Mouse (Mus musculus) fibroblast of lung, adult 2 months (primary cell): ENCODE measurements around the gene Cdk19.

Source experiments
- DNase-seq: peaks from one replicate; pipeline ENCODE4 v3.0.0-alpha.2; 2011; ENCODE audit warnings: low read depth

Gene Cdk19

DNA sequence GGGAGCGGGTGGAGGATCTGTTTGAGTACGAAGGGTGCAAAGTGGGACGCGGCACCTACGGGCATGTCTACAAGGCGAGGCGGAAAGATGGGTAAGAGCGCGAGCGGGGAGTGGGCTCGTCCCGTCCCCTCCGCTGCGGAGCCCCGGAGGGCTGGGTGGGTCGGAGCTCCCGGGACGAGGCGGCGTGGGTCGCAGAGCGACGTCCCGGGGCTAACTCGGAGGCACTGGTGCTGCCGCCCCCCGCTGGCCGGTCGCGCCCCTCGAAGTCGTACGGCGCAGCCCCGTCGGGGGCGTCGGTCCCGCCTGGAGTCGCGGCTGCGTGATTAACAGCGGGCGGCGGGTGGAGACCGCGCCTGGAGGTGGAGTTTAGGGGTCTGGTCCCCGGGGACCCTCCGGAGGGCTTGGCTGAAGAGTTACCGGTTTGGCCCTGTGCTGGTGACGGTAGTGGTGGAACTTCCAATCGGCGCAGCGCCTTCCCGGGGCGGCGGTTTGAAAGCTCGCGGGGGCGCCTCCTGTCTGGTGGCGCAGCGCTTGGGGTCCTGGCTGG lies 10.3 kb downstream of the Cdk19 start:
- no peak for DNase-seq

- no peak for DNase-seq
Observed at GRCm38 (mm10) chr10:40350245-40350932, 11.0 kb downstream of the Cdk19 start.

DNA sequence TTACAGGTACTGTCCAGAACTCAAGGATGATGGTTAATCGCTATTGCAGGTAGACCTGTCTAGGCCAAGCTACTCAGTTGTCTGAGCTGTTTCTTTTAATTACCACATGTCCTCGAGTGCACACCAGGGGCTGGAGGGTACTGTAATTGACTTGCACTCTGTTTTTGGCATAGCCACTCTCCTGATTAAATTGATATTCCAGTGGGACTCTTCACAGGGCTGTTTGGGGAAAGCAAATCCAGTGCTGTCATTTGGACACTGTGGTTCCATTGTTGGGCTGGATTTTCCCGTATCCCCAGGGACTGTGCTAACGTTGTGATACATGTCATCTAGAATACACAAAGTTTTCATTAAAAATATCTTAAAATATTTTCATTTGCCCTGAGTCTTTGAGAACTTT lies 11.8 kb downstream of the Cdk19 start:
- no peak for DNase-seq

- DNase-seq: no peak
Observed at GRCm38 (mm10) chr10:40354081-40354480, 14.7 kb downstream of the Cdk19 start.

- DNase-seq: no peak
Observed at GRCm38 (mm10) chr10:40354556-40354955, 15.2 kb downstream of the Cdk19 start.

GRCm38 (mm10) chr10:40358166-40358565 lies 18.8 kb downstream of the Cdk19 start:
- no peak for DNase-seq

DNA sequence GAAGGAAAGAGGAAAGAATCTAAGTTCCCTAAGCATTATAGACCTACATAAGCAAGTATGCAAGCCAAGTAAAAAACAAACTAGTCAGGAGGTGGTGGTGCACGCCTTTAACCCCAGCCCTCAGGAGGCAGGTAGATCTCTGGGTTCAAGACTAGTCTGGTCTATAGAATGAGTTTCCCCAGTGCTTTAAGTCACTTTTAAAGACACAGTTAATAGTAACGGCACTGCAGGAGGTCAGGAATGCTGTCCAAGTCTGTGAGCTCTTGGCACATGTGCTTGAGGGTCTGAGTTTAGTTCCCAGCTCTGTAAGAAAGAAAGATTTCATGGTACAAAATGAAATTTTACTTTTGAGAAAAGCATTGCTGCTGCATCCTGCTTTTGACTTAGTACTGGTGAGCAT lies 19.8 kb downstream of the Cdk19 start:
- no peak for DNase-seq

DNA sequence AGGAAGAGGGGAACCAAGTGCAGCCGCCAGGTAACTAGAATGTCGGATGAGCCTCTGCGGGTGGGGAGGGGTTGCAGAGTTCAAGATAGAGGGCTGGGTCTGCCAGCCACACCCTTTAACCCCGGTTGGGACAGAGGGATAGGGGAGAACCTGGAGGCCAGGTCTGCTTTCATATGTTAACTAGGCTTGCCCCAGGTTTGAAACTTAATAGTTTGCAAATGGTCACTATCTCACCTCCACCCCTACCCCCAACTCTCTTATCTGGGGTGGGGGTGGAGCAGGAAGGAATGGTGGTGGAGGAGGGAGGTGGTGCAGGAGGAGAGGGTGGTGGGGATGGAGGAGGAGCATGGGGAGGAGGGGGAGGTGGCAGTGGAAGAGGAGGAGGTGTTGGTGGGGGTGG lies 23.6 kb downstream of the Cdk19 start:
- DNase-seq: no peak

GRCm38 (mm10) chr10:40364642-40365361 lies 25.4 kb downstream of the Cdk19 start:
- DNase-seq: no peak

DNA sequence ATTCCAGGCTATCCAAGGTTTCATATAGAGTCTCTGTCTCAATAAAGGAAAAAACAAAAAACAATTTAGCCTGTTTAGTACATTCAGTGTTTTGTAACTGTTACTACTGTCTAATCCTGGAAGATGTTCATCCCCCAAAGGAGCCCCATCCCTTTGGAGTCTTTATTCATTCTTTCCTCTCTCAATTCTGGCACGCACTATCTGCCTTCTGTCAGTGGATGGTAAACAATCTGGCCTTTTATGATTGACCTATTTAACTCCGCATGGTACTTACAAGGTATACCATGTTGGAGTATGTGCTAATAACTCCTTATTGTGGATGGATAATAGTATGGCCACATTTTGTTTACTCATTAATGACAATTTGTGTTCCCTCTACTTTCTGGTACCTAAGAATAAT lies 26.6 kb downstream of the Cdk19 start:
- DNase-seq: no peak

- DNase-seq: no peak
Observed at GRCm38 (mm10) chr10:40368516-40368915, 29.2 kb downstream of the Cdk19 start.

GRCm38 (mm10) chr10:40370156-40370555 lies 30.8 kb downstream of the Cdk19 start:
- DNase-seq: no peak

DNA sequence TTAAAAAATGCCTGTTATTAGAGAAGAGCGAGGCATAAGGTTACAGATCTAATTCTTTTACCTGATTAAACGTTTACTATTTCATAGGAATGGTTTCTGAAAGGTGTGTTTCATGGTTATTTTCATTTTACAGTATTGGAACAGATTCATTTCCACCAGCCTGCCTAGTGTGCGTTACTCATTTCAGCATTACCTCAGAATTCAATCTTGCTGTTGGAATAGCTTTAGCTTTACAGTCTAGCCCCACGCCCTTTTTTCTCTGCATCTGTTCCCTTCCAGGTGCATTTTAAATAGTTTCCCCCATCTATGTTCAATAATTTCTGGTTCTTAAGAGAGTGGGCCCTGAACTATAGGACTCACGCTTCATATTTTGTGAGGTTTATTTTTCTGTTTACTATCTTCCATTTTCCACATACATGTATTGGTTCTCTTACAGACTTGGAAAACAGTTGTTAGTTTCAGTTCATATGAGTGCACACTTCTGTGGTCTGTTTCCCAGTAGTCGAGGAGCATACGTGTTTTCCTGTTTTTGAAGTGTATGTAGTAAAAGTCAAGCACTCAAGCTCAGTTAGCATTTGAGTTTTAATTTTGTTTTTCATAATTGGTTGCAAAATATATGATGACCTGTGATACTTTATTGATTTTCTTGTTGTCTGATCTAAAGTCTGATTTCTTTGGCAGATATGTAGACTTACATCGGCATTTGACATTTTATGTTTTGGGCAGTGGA lies 32.0 kb downstream of the Cdk19 start:
- DNase-seq: no peak

DNA sequence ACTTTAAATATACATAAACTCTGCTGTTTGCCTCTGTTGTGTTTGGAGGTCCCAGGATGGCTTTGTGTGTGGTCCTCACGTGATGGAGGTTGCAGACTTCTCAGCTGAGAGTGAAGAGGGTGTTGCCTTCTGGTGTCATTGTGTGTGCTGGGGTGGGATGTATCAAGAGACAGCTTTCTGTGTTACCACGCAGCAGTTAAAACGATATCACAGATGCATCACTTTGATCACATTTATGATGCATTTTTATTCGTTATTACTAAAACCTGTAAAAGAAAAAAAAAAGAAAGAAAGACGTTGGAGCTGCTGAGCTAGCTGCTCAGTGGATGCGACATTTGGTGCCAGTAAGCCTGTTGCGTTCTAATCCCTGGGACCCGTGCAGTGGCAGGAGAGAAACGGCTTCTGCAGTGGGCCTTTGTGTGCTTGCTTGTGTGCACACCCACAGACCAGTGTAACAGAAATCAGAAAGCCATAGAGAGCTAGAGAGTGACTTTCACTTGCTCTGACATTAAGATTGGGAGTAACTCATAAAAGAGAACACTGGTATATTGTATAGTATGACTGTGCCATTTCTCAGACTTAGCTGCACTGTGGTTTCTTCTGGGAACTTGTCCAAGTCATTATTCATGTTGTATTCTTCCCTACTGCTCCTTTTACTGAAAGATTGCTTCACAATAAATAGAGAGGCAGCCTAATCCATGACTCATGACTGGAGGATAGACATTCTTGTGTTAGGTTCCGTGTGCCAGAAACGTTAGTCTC lies 32.7 kb downstream of the Cdk19 start:
- peak; percentile 98 for DNase-seq

DNA sequence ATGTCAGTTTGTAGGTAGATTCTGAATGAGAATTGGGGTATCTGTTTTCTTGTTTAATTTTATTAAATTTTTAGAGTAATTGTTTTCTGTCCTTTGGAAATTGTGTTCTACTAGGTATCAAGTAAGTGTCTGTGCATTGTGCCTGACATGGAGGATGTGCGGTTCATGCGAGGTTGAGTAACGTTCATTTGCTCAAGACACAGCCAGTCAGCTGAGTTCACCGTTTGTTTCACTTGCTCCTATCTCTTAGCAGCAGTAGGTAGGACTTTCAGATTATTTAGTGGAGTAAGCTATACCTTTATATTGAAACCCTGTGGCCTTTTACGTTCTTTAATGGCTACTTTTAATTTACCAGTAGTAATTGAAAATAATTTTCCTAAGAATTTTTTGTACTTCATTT lies 34.4 kb downstream of the Cdk19 start:
- DNase-seq: no peak

DNA sequence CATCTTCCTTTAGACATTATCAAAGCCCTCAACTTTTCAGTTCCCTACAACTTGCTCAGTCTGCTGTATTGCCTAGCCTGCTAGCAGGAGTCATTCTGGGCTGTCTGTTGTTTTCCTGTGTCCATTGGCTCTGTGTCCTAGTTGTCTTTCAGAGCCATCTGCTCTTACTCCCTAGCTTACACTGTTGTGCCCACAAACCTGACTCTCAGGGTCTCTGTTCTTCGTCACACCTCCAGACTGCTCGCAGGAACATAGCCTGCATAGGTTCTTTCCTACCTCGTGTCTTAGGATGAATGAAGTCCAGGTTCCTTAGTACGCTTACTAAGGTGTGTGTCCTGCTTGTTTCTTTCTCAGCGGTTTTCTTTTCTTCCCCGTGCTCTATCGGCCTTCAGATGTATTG lies 35.5 kb downstream of the Cdk19 start:
- DNase-seq: no peak

GRCm38 (mm10) chr10:40376286-40376685 lies 36.9 kb downstream of the Cdk19 start:
- no peak for DNase-seq

- no peak for DNase-seq
Observed at GRCm38 (mm10) chr10:40378284-40378683, 38.9 kb downstream of the Cdk19 start.

DNA sequence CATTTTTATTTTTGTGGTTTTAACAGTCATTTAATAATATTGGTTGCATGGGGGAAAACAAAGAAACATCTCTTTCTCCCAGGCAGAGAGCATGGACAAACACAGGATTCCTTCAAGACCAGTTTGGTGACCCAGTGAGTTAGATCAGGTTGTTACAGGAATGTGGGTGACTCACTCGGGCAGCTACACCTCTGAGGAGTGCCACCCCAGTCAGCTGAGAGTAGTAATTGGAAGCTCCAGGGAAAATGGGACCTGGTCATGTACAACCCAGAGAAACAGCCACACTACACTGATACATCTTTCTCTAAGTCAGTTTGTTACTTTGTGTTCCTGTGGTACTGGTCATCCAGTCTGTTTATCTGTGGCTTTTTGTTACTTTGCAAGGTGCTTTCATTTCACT lies 40.3 kb downstream of the Cdk19 start:
- DNase-seq: no peak

GRCm38 (mm10) chr10:40385397-40385796 lies 46.0 kb downstream of the Cdk19 start:
- no peak for DNase-seq

DNA sequence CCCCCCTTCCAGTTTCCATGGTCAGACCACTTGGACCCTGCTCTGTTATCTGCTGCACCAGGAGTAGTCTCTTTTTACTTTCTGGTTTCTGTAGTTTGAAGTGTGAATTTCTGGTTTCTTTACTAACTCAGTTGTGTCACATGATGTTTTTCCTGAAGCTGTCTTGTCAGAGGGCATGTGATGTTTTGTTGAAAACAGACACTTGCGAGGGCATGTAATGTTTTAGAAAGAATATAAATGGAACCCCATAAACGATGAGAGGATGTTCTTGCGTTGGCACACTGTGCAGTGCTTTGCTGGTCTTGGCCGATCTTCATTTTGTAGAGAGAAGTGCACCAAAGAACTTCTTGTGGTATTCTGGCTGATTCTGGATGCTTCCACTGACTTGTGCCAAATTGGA lies 46.8 kb downstream of the Cdk19 start:
- no peak for DNase-seq
